Mouse (Mus musculus): ENCODE measurements around the gene Ccnk.

DNA sequence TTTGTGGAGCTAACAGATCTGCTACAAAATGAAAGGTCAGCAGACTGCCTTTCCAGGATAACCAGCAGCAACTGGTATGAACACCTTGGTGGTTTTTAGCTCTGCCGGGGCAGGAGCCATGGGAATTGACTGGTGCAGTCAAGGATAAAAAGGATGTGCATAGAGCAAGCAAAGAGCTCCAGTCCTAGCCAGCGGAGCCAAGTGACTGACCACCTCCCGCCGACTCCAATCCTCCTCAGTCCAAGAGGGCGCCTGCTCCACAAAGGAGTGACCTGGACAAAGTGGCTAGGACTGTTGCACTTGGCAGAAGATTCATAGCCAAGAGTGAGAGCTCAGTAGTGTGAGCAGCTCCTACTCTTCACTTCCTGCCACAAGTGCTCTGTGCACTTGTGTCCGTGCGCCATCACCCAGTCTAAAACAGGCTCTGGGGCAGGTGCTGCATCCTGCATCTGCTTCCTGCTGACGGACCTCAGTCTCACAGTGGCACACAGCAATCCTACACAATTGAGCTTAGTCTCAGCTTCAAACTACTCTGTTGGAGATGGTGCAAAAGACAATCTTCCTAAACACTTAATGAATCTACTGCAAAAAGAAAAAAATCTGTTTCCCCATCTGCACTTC is 46.8 kb upstream of the Ccnk start:
- no peak for TF ChIP-seq CTCF (IDR thresholded peaks at IDR 0.05; ENCODE audit: low read depth, low read length)
- TF ChIP-seq POLR2A (IDR thresholded peaks at IDR 0.05; ENCODE audit: borderline replicate concordance, low read depth, low read length) = no peak
